Comparison of ENCODE assay signal across 8 mouse cellular contexts in the genomic region with DNA sequence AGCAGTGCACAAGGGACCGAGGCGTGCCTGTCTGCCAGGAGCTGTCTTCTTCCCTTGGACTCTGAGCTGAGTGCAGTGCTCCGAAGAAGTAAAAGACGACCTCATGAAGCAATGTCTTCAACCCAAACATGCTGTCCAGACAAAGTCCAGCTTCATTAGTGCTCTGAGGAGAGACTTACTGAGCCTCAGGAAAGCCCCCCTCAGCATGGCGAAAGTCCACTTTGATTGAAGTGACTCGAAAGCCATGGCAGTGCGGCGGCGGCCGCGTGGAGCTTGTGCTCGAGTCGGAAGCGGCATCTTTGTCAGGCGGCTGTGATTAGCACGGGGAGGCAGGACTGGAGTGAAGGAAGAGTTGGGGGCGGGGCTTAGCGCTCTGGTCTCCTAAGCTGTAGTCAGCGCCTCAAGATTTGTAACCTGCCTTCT.
A peak's percentile ranks its signal among the peaks of the same experiment; 100 is the strongest.
DNase-seq lines count a peak whose midpoint lies in the region; ATAC-seq lines count a peak whose summit lies in the region.

No protein-coding gene starts in this region.

- H3K4me2 ChIP-seq in liver, embryonic 16.5 days (ENCODE audit: low read depth, low read length) = peak overlapping the region; percentile 40
- H3K4me2 ChIP-seq in neural tube, embryonic 11.5 days (ENCODE audit: low read depth) = peak overlapping the region; percentile 53

- no peak overlapping the region for H3K27ac ChIP-seq in liver, embryonic 16.5 days (ENCODE audit: low read length)
- H3K27ac ChIP-seq in neural tube, embryonic 11.5 days (ENCODE audit: low read depth, low read length) = no peak overlapping the region

- H3K27me3 ChIP-seq in liver, embryonic 16.5 days (ENCODE audit: control insufficient read depth, insufficient read depth, low read depth, low read length) = peaks cover 6% of the 10 kb centered on the region
- H3K27me3 ChIP-seq in neural tube, embryonic 11.5 days (ENCODE audit: control insufficient read depth, insufficient read depth, low read length) = no peaks in the 10 kb centered on the region

- H3K4me1 ChIP-seq in liver, embryonic 16.5 days (ENCODE audit: control insufficient read depth, low read depth, low read length) = peaks cover 16% of the 10 kb centered on the region
- peaks cover 8% of the 10 kb centered on the region; the same call in 1 of the 2 replicates for H3K4me1 ChIP-seq in neural tube, embryonic 11.5 days (ENCODE audit: control insufficient read depth, insufficient read depth, low read length)

- H3K36me3 ChIP-seq in liver, embryonic 16.5 days (ENCODE audit: control insufficient read depth, insufficient read depth) = no peaks in the 10 kb centered on the region
- H3K36me3 ChIP-seq in neural tube, embryonic 11.5 days (ENCODE audit: control insufficient read depth, insufficient read depth, low read length) = no peaks in the 10 kb centered on the region

- WGBS in liver, embryonic 16.5 days (ENCODE audit: insufficient replicate concordance) = 5% methylated on average over 19 of the region's 19 CpGs
- WGBS in neural tube, embryonic 11.5 days = 4% methylated on average over 19 of the region's 19 CpGs

- no peak for ATAC-seq in liver, embryonic 16.5 days (ENCODE audit: low read depth)
- peak; percentile 71; the same call in 1 of the 2 replicates for ATAC-seq in neural tube, embryonic 11.5 days (ENCODE audit: insufficient read depth, low FRiP score, low TSS enrichment)

- H3K4me3 ChIP-seq in liver, embryonic 16.5 days (ENCODE audit: low read depth, low read length) = peak overlapping the region; percentile 34; the same call in 1 of the 2 replicates
- H3K4me3 ChIP-seq in neural tube, embryonic 11.5 days (ENCODE audit: low read depth, low read length) = peak overlapping the region; percentile 27

- DNase-seq in layer of hippocampus, adult 11-12 months (ENCODE audit: low spot score) = peak; percentile 44
- no peak for DNase-seq in layer of hippocampus, adult 8-10 months (ENCODE audit: low spot score in 2 of 2)
- peak; percentile 64 for DNase-seq in adrenal gland, postnatal 25 days
- peak; percentile 51 for DNase-seq in gastrocnemius, postnatal 10 days
- peak; percentile 43 for DNase-seq in kidney, adult 11 months
- DNase-seq in neural tube, embryonic 11.5 days (ENCODE audit: low spot score) = peak; percentile 87
- no peak for DNase-seq in urinary bladder, postnatal 4 days (ENCODE audit: low spot score in 2 of 2)

- no peaks in the 10 kb centered on the region for H3K9me3 ChIP-seq in liver, embryonic 16.5 days (replicated peaks; ENCODE audit: control insufficient read depth, low read length)
- no peaks in the 10 kb centered on the region for H3K9me3 ChIP-seq in neural tube, embryonic 11.5 days (ENCODE audit: control insufficient read depth, low read length)

- 0 out of 2 replicates have a peak overlapping the region, but pooled peaks have one; percentile 22 for H3K9ac ChIP-seq in liver, embryonic 16.5 days (ENCODE audit: low read depth, low read length)
- peak overlapping the region; percentile 62 for H3K9ac ChIP-seq in neural tube, embryonic 11.5 days (ENCODE audit: low read length)

Comparison
In these comparisons a context has a peak if more than half of its experiments do, and no peak if none do; other contexts are left out.
1. DNase-seq: peak in layer of hippocampus, adult 11-12 months (single experiment), adrenal gland, postnatal 25 days (single experiment), gastrocnemius, postnatal 10 days (single experiment), kidney, adult 11 months (single experiment) and neural tube, embryonic 11.5 days (single experiment); none in layer of hippocampus, adult 8-10 months (0 of 2) and urinary bladder, postnatal 4 days (0 of 2).